Mouse (Mus musculus) CH12.LX (cell line): ENCODE data around the gene Usp21.

Experiments
- CTCF ChIP-seq, 2 experiments: IDR thresholded peaks in 1 of 2; conservative IDR thresholded peaks in 1 of 2; 2 replicates each; pipeline ENCODE4 v1.5.1; 2011 to 2012; ENCODE audit warnings: low read depth in 2 of 2, low read length in 2 of 2, improper control_type of control experiment in 1 of 2, inconsistent platforms in 1 of 2, mild to moderate bottlenecking in 1 of 2, moderate library complexity in 1 of 2
- ELF1 ChIP-seq: IDR thresholded peaks from 2 replicates; pipeline ENCODE4 v1.6.1; 2014; ENCODE audit warnings: low read depth, mild to moderate bottlenecking, inconsistent platforms, low read length, improper control_type of control experiment
- EP300 ChIP-seq: IDR thresholded peaks from 2 replicates; pipeline ENCODE4 v1.6.1; 2011; ENCODE audit warnings: low read length, improper control_type of control experiment
- ETS1 ChIP-seq: conservative IDR thresholded peaks from 2 replicates; pipeline ENCODE4 v1.6.1; 2012; ENCODE audit warnings: low read depth, mild to moderate bottlenecking, inconsistent platforms, low read length, improper control_type of control experiment, moderate library complexity
- GABPA ChIP-seq: IDR thresholded peaks from 2 replicates; pipeline ENCODE4 v1.6.1; 2012; ENCODE audit warnings: low read depth, low read length, improper control_type of control experiment, inconsistent platforms; ENCODE audit not compliant: insufficient replicate concordance
- MAZ ChIP-seq: IDR thresholded peaks from 2 replicates; pipeline ENCODE4 v1.6.1; 2012; ENCODE audit warnings: low read depth, mild to moderate bottlenecking, inconsistent platforms, low read length, improper control_type of control experiment, moderate library complexity
- MYC ChIP-seq: IDR thresholded peaks from 2 replicates; pipeline ENCODE4 v1.6.1; 2011; ENCODE audit warnings: low read depth, mild to moderate bottlenecking, improper control_type of control experiment, low read length
- NRF1 ChIP-seq: IDR thresholded peaks from 2 replicates; pipeline ENCODE4 v1.6.1; 2014; ENCODE audit warnings: low read depth, mild to moderate bottlenecking, inconsistent platforms, low read length, improper control_type of control experiment, moderate library complexity
- PAX5 ChIP-seq: IDR thresholded peaks from 2 replicates; pipeline ENCODE4 v1.6.1; 2012; ENCODE audit warnings: low read length, inconsistent platforms, mixed read lengths
- POLR2A ChIP-seq: IDR thresholded peaks from 2 replicates; pipeline ENCODE4 v1.6.1; 2011; ENCODE audit warnings: low read depth, mild to moderate bottlenecking, improper control_type of control experiment, low read length
- SIN3A ChIP-seq: IDR thresholded peaks from 2 replicates; pipeline ENCODE4 v1.6.1; 2012; ENCODE audit warnings: low read length, improper control_type of control experiment, inconsistent platforms
- ZC3H11A ChIP-seq: IDR thresholded peaks from 2 replicates; pipeline ENCODE4 v1.6.1; 2012; ENCODE audit warnings: low read depth, mild to moderate bottlenecking, inconsistent platforms, low read length, improper control_type of control experiment
- ZNF384 ChIP-seq: IDR thresholded peaks from 2 replicates; pipeline ENCODE4 v1.6.1; 2012; ENCODE audit warnings: low read depth, low read length, improper control_type of control experiment, inconsistent platforms

DNA sequence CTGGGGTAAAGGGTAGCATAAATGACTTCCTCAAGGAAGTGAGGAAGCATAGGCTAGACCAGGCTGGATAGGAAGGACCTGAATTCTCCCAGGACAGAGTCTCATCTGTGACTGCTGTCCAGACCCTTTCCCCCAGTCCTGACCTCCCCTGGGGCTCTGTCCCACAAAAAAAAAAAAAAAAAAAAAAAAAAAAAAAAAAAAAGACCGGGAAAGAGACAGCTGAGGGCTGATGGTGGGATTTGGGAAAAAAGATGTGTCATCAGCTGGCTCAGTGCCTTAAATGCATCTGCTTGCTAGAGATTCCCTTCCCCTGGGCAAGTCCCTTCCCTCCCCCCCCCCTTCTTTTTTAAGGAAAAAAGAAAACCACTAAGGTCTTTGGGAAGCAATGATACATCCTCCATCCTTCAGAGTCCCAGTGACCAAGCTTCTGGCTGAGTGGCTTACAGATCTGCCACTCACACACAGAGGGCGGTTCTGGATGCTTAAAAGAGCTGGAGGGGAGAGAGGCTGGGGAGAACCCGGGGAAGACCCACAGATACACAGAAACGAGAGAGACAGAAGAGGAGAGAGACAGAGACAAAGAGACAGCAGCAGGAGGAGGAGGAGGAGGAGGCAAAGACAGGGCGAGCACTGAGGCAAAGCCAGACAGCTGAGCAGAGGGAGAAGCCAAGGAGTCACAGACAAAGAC lies 37.7 kb downstream of the Usp21 start, which contains the start of gene Adamts4:
- TF ChIP-seq EP300 (no peak), ZC3H11A (no peak), MAZ (no peak), GABPA (no peak), ETS1 (no peak), CTCF (conservative IDR thresholded peaks at IDR 0.05 in 1 of 2, IDR thresholded peaks at IDR 0.05 in 1 of 2; ENCODE audit: low read depth in 2 of 2, low read length in 2 of 2) (no peak), ZNF384 (peak; percentile 63), SIN3A (no peak), PAX5 (no peak), NRF1 (no peak), MYC (no peak), POLR2A (0 out of 2 replicates have a peak, but pooled peaks have one; percentile 20), ELF1 (peak; percentile 27; the same call in 1 of the 2 replicates)
